Mouse (Mus musculus) adrenal gland, postnatal 4 days (tissue): ENCODE data around the gene Pde6h. TPM values are rescaled to one million over a fixed set of nuclear protein-coding genes. Genes with fewer than 3 reads are reported as not detected.

ENCODE experiments used
- DNase-seq, 2 experiments: peaks; one replicate each; pipeline ENCODE4 v3.0.0; 2021 to 2022; ENCODE audit warnings: low spot score in 2 of 2, mixed read lengths in 2 of 2
- total RNA-seq, 2 experiments: library from RNA; stranded (reverse); gene quantifications; 2 replicates each; pipeline ENCODE4 v1.2.3; 2021

The Pde6h gene
- total RNA-seq, 2 experiments from 2014 or later, result not detected

DNA sequence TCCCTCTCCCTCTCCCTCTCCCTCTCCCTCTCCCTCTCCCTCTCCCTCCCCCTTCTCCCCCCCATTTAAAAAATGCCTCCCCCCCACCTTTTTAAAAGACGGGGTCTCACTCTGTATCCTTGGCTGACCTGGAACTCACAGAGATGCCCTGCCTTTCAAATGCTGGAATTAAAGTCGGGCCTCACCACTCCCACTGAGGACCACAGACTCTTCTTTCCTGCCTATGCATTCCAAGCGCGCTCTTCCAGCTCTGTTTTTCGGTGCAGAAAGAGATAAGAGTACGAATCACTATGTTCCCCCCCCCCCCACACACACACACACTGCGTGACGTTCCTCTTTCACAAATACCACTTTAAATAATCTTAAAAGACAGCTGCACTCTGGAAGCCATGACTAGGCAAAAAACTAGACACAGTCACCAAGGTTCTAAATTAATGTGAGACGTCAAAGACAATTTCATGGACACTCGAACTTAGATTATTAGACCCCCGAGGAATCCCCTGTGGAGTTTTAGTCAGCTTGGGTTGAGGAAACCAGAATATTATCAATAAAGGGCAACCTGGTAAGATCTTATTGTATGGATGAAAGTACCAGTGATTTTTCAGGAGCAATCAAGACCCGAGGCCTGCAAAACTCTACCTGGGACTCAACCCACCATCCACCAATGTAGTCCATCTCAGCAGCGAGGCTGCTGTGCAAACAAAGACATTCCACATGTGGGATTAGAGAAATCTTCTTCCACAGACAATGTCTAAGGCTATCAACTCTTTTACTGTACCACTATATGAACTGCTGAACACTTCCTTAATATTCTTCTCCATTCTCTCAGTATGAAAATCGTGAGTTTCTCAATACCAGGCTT lies 15.9 kb downstream of the Pde6h start:
- DNase-seq, result no peak

DNA sequence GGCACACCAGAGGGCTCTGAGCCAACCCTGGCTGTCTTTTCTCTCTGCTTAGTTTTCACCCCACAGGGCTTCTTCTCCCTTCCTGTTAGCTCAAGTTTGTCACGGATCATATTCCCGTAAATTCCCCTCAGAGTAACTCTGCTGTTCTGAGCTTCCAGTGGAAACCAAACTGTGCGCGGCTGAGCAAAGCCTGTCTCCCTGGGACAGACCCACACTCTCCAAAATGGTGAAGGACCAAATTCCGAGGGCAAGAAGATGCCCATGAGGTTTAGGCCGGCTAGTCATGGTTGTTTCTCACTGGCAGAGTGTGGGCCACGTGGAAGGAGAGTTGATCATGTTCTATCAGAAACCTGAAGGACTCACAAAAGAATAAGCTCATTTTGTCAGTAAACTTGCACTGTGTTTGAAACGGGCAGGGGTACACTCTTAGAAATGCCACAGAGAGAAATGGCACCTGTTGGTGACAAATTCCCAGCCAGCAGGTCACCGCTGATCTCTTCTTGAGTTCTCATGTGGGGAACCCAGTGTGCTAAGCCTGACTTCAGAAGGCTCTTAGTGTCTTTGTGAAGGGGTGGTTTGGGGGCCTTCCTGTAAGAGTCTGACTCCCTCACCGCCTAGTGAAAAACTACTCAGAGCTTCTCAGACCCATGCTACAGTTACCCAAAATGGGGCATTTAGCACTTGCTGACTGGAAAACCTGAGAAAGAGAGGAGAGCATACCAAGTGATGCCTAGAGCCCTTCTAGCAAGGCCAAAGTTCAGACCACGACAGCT lies 16.7 kb downstream of the Pde6h start:
- DNase-seq, result no peak

DNA sequence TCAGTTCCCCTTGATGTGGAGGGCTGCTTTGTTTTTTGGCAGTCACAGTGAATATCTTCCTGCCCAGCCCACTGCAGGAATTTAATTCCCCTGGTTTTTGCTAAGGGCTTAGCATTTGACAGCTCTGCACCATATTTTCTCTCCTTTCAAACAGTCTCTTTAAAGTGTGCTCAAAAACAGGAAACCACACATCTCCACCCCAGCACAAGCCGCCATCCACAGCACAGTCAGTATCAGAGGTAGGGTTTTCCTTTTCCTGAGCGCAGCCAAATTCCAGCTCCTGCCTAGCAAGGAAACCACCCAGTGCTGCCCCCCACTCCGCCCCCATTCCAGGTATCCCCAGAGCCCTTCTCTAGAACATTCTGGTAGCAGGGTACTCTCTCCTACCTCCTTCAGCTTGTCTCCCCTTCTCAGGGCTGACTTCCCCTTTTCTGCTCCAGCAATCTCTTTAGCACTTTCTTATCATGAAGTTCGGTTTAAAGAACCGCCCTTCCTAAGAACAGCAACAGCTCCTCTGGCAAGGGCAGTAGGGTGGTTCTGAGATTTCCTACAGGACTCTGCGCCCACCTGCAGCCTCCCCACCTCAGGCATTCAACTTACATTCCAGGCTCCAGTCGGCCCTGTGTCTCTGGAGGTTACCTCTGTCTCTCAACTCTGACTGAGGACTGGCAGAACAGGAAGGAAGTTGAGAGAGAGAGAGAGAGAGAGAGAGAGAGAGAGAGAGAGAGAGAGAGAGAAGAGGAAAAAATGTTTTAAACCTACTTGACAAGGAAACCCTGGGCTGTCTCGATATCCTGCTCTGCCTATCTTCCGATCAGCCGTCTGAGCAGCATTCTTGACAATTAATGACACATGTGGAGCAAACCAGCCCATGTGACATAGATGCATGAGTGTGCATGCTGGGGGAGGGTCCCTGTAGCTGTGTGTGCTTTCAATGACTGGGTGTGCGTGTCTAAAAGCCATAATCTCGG lies 17.7 kb downstream of the Pde6h start, which contains the start of gene Arhgdib:
Gene Arhgdib (minus strand): TSS at position 849 of the 971 bp plus-strand sequence.
- DNase-seq, result no peak

DNA sequence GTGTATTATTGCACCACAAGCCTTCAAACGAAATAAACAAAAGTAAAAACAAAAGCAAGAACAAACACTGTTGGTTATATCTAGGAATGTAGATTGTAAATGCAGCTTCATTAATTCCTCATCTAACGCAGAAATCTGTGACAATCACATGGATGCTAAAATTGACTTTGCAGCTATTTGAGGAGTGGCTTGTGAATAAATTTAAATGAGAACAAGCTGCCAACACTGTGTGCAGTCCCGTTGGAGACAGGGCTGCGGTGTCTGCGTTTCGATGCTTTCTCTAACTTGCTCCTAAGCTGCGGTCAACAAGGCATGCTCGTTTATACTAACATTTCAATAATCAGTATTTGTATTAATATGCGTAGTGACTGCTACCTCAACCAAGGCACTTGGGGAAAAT lies 18.6 kb downstream of the Pde6h start:
- DNase-seq, result no peak

DNA sequence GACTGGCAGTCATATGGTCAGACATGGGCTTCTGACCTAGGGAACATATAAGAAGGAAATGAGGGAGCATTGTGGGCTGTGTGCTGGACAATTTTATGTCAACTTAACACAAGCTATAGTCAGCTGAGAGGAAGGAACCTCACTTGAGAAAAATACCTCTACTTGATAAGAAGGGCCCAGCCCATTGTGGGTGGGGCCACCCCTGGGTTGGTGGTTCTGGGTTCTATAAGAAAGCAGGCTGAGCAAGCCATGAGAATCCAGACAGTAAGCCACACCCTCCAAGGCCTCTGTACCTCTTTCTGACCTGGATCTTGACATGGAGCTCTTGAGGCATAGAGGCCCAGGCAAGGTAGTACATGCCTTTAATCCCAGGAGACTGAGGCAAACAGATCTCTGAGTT lies 19.8 kb downstream of the Pde6h start:
- DNase-seq, result no peak

DNA sequence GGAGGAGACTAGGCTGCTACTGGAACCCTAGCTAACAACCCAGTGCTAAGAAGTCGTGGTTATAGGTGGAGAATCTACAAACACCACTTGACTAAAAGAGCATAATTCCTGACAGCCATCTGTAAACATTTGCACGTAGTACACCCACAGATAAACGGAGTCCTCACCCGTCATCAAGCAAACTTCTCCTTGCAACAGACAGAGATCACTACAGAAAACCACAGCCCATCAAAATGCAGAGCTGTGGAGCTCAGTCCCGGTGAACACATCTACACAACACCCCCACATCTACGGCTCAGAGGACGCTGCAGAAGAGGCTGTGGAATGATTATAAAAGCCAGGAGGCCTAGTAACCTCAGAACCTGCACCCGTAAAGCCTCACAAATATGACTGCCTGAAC lies 20.9 kb downstream of the Pde6h start:
- DNase-seq, result no peak

DNA sequence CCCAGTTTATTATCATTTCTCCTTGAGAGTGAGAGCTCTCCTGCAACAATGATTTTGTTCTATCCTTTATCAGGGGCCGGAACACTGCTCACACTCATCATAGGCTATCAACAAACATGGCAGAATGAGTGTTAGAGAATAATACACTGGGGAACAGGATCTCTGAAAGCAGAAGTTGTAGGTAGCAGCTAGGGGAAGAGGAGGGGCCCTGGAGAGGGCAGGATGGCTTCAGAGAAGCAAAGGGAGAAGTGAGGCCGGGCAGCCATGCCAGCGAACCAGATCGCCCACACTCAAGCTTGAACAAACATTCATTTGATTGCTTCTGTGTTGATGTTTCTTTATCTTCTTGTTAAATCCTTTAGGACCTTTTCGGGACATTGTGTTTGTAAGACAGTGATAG lies 22.6 kb downstream of the Pde6h start:
- no peak for DNase-seq

DNA sequence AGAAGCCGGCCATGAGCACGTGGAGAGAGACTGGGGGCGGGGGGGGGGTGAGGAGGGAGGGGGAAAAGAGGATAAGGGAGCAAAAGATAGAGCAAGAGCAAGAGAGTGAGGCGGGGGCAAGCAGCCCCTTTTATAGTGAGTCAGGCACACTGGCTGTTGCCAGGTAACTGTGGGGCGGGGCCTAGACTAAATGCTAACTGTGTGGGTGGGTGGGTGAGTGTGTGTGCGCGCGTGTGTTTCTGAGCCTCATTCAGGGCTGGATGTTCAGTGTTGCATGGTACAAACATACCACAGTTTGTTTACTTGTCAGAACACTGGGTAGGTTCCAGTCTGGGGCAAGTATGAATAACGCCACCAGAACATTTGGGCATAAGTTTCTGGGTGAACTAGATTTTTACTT lies 23.3 kb downstream of the Pde6h start:
- DNase-seq, result no peak

DNA sequence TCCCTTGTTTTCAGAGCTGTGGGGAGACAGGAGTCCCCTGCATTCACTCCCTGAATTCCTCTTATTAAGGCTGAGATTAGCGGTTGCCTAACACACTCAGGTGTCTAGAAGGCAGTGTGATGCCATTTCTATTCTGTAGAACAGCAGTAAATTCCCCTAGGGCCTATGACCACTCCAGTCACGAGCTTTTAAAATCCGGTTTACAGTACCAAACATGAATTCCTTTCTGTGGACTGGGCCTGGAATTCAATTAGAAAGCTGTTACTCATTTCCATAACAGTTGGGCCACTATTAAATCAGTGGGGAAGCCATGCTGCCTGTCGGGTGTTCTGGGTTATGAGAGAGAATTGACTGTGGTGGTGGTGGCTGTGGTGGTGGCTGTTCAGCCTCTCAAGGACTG lies 24.1 kb downstream of the Pde6h start:
- DNase-seq, result no peak

DNA sequence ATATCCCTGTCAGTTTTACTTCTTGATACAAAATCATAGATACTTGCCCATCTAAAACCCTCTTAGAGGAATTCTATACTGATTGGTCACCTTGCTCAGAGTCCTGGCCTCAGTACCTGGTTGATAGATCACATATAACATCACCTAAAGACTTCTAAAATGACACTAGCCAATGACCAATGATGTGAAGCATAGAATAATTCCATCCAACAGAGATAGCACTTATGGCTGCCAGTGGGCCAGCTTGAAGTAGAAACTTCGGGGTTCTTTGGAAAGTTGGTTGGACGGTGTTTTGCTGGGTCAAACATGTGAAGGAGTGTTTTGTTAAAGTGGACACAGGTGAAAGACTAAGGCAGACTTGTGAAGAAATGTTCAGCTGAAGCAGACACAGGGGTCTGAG lies 26.5 kb downstream of the Pde6h start:
- DNase-seq, result no peak

DNA sequence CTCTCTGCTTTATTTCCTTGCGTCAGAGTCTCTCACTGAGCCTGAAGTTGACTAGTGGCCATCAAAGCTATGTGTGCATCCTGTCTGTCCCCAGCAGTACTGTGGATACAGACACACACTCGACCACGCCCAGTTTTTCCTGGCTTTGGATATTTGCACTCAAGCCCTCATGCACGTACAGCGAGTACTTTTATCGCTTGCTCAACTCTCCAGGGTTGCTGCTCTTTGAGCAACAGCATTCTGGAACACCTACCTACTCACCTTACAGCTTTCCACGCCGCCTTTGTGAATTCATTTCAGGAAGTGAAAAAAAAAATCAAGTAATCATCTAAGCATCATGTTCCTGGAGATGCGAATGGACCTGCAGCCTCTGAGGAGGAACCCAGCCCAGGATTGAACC lies 29.3 kb downstream of the Pde6h start:
- no peak for DNase-seq

DNA sequence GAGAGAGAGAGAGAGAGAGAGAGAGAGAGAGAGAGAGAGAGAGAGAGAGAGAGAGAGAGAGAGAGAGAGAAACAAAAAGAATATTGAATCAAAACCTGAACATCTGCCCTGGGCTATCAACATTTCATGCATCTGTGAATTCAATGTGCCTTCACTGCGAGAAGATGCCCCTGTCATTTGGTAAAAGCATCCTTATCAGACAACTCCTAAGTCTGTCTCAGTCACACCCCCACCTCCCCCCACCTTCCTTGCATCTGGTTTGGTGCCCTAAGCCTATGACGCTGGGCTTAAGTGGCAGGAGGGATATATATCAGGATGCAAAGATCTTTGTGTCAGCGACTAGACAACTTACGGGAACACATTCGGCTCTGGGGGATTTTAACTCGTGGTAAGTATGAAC lies 30.6 kb downstream of the Pde6h start:
- no peak for DNase-seq

DNA sequence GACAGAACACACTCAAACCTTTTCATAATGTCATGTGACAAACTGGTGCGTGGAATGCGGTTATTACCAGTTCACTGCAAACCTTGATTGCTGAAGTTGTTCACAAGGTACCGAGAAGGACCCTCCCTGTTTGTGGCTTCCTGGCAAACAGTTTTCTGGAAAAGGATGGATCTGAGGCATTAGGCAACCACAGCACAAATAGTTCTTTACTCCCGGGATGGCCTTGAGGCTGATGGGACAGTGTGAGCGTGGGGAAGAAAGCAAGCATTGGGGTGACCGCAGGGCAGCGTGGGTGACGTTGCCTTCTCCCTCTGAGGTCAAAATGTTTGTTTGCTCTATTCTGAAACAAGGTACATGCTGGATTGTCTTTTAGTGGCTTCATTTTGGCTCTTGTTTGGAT lies 31.1 kb downstream of the Pde6h start:
- DNase-seq, result no peak

DNA sequence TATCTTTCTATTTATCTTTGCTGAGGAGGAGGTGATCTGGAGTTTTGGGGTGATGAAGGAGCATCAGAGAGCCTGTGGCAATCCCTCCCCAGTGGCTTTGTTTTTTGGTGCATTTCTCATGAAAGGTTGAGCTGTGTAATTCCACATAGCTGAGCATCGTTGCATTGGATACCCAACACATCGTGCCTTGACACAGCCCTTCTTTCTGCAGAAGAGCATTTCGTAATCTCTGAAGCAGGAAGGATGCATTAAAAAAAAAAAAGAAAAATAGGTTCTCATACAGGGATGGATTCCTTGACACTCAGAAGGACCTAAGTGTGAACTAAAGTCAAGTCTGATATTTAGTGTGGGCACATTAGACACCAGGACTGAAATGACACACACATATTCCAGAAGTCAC lies 31.6 kb downstream of the Pde6h start:
- no peak for DNase-seq

DNA sequence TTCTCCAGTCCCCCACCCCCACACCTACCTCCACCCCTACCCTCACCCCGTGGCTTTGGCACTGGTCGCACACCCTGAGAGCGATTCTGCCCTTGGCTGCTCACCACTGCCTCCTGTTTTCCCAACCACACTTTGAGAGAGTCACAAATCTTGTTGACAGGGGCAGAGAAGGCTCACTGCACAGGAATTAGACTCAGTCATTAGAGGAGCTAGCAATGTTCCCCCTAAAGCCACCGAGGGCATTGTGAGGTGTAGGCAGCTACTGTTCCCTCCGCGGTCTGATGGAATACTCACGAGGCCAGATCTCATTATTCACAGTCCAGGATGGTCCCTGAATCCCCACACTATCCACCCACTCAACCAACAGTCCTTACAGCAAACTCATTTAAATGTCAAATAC lies 33.4 kb downstream of the Pde6h start:
- no peak for DNase-seq

DNA sequence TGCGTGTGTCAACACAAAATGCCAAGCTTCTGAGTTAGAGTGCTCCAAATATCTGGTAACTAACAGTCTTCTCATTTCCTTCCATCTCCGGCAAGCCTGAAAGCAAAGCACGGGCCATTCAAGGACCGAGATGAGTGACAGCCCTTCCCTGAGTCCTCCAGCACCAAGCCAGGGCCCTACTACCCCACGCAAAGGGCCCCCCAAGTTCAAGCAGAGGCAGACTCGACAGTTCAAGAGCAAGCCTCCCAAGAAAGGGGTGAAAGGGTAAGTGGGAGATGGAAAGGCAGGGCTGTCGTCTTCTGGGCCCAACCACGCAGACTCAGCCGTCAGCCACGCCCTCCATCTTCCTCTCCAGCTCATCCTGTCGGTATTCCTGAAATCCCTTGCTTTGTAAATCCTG lies 35.5 kb downstream of the Pde6h start:
- DNase-seq, result no peak

DNA sequence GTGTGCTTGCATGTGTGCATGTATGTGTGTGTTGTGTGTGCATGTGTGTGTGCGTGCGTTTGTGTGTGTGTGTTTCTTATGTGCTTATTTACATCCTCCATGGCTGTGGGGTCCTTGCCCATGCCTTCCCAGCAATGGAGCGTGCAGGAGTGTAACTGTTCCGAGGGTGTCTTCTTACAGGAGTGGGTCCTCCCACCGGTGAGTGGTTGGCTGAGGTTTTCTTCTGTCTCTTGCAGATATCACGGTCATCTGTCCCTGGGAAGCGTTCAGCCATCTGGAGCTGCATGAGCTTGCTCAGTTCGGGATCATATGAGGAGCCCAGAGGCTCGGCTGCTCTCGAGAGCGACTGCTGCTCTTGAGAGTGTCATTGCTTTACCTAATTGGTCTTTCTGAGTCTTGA lies 39.3 kb downstream of the Pde6h start:
- DNase-seq, result no peak

DNA sequence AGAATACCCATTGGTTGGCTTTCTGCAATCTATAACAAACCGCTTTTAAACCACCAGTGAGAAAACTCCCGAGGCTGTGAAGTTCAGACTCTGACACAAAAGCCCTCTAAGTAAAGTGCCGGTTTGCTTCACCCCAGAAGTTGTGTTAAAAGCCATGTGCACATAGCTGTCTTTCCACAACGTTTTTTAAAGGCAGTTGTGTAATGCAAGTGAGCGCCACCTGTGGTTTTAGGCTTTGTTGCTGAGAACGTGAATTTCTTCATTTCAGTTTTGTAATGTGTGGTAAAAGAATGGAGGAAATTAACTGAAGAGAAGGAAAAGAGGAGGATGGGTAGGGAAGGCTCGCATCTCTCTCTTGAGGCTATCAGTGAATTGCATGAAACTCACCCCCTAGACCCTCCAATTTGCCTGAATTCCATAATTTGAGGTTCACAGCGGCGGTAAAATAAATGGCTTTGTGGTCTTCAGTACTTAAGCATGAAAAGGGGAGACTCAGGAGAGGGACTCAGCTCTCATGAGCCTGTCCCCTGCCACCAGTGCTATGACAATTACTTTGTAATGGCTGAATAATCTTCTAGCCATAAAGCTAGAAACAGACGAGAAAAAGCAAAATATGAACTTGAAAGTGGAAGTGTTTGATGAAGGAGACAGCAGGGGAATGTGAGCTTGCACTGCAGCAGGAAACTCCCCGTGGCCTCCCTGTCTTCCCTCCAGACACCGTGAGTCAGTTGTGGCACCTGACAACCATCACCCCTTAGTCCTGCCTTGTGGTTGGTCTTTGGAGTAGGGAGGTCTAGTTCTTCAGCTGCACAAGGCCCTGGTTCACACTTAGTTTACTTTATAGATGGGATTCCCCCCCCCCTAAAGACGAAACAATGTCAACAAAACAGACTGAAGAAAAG lies 41.2 kb downstream of the Pde6h start:
- DNase-seq, result no peak

DNA sequence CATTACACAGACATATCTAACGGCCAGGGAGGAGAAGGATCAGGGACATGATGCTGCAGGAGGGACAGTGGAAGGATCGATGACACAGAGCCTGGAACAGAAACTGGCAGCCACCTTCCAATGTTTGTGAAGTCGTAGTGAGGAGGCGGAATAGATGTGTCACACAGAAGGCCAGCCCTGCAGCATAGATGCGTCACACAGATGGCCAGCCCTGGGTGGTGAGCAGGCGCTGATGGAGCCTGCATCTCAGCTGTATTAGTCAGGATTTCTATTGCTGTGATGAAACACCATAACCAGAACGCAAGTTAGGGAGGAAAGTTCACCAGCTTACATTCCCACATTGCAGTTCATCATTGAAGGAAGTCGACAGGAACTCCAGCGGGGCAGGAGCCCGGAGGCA lies 42.3 kb downstream of the Pde6h start:
- no peak for DNase-seq

DNA sequence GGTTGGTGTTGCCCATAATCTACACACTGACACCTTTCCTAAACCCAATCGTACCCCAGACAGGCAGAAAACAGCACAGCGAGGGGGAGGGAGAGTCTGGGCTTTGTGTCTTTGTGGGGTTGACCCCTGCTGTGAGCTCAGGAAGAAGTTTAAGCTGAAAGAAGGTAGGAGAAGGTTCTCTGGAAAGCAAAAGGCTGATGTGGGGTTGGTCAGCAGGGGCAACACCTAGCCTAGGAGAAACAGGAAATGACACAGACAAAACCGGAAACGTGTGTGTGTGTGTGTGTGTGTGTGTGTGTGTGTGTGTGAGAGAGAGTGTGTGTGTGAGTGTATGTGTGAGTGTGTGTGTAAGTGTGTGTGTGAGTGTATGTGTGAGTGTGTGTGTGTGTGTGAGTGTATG lies 43.8 kb downstream of the Pde6h start:
- DNase-seq, result no peak
